Mouse (Mus musculus): ENCODE results near the gene Dmrtc2. TPM values are rescaled to one million over a fixed set of nuclear protein-coding genes. Genes with fewer than 3 reads are reported as not detected.

Gene Dmrtc2
- polyA plus RNA-seq, 1 experiment: not detected

DNA sequence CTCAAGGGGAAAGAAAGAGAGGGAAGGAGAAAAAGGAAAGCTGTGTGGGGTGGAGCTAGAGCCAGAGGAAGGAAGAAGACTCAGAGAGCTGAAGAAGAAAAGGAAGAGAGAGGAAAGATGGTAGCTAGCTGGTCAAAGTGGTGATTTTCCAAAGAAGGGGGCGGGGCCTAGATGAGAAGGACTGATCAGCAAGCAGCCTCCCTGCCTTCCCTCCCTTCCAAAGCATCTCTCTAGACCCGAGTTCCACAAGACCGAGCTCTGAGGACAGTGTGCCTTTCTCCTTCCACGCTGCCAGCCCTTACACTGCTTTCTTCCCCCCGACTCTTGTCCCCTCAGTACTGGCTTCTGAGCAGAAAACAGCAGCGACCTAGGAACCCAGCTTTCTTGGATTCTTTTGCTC lies 5.7 kb upstream of the Dmrtc2 start:
- TF ChIP-seq POLR2A (IDR thresholded peaks at IDR 0.05; ENCODE audit: low read depth, low read length) (no peak), CTCF (IDR thresholded peaks at IDR 0.05; ENCODE audit: borderline replicate concordance, insufficient read depth, low read length) (no peak)
- Histone ChIP-seq H3K4me3 (ENCODE audit: insufficient read depth, low read length) (no peak overlapping the region), H3K4me1 (ENCODE audit: control insufficient read depth, insufficient read depth, low read length) (no peaks in the 10 kb centered on the region), H3K27ac (ENCODE audit: insufficient read depth, low read length) (no peak overlapping the region)

DNA sequence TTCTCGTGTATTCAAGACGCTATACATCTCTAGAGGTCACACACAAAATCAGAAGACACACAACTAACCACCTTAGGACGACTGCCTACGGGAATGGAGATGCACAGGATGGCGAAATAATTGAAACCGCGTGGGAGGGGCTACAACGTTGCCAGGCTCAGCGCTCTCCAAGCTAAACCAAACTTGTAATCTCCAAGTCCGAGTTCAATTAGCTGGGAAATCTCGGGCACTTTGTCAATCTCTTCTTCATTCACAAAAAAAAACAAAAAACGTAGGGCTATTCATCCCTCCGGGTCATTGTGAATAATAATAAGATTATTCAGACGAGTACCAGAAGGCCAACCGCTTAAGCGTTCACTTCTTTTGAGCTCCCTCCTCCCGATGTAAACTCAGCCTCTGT lies 777 bp upstream of the Dmrtc2 start:
- no peak overlapping the region for H3K27ac ChIP-seq (ENCODE audit: insufficient read depth, low read length)
- no peak overlapping the region for H3K4me3 ChIP-seq (ENCODE audit: insufficient read depth, low read length)
- no peak for TF ChIP-seq CTCF (IDR thresholded peaks at IDR 0.05; ENCODE audit: borderline replicate concordance, insufficient read depth, low read length)
- TF ChIP-seq POLR2A (IDR thresholded peaks at IDR 0.05; ENCODE audit: low read depth, low read length): no peak
- H3K4me1 ChIP-seq (ENCODE audit: control insufficient read depth, insufficient read depth, low read length): no peaks in the 10 kb centered on the region

DNA sequence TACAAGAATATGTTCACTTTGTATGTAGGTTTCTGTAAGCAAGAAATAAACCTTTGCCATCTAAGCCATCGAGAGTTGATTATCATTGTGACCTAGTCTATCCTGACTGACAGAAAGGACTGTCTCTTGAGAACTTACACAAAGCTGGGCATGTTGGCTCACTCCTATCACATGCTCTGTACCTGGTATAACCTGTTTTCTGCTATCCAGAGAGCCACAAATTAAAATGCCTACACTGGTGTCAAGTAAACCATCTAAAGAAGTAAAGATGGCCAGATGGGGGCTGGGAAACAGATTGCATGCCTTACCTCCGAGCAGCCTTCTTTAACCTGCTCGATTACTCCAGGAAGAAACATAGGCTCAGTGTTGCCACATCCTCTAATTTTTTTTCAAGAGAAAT lies 7.7 kb downstream of the Dmrtc2 start:
- TF ChIP-seq CTCF (IDR thresholded peaks at IDR 0.05; ENCODE audit: borderline replicate concordance, insufficient read depth, low read length) (no peak), POLR2A (IDR thresholded peaks at IDR 0.05; ENCODE audit: low read depth, low read length) (no peak)
- H3K4me1 ChIP-seq (ENCODE audit: control insufficient read depth, insufficient read depth, low read length): no peaks in the 10 kb centered on the region
- H3K27ac ChIP-seq (ENCODE audit: insufficient read depth, low read length): no peak overlapping the region
- H3K4me3 ChIP-seq (ENCODE audit: insufficient read depth, low read length): no peak overlapping the region

DNA sequence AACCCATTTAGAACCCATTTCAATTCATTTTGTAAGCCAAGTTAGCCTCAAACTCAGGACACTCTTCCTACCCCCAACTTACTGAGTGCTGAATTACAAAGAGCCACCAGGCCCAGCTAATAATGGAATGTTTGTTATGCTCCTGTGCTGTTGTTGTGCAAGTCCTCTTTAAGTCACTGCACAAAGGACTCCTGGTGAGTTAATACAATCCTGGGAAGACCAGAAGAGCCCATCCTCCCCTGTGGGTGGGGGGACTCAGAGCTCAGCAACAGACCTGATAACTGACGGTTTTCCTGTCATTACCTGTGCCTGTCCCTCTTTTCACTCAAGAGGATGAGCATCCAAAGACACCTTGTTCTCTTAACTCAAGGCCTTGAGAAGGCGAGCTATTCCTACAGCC lies 9.8 kb downstream of the Dmrtc2 start:
- no peaks in the 10 kb centered on the region for H3K4me1 ChIP-seq (ENCODE audit: control insufficient read depth, insufficient read depth, low read length)
- no peak overlapping the region for H3K27ac ChIP-seq (ENCODE audit: insufficient read depth, low read length)
- no peak overlapping the region for H3K4me3 ChIP-seq (ENCODE audit: insufficient read depth, low read length)
- no peak for TF ChIP-seq POLR2A (IDR thresholded peaks at IDR 0.05; ENCODE audit: low read depth, low read length)
- no peak for TF ChIP-seq CTCF (IDR thresholded peaks at IDR 0.05; ENCODE audit: borderline replicate concordance, insufficient read depth, low read length)

DNA sequence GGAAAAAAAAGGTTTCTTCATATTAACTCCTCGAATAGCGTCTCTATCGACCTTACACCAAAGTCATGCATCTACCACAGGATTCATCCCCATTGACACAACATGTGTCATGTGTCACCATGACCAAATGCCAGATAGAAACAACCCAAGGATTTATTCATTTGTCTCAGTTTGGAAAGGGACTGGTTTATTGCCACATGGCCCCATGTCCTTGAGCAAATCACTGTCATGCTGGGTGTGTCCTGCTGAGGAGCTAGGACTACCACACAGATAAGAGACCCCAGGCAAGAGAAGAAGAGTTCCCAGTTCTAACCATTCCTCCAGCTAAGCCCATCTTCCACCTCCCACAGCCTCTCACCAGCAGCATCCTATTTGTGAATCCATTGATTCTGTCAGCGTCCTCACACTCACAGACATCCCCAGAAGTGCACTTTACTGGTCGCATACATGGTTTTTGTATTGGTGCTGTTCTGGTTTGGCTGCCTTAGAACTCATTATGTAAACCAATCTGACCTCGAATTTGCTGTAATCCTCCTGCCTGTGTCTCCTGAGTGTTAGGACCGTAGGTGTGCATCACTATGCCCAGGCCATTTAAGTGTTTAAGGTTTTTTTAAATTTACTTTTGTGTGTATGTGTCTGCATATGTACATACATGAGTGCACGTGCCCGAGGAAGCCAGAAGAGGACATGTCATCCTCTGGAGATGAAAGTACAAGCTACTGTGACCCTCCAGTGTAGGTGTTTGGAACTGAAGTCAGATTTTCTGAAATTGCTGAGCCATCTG lies 12.8 kb downstream of the Dmrtc2 start:
- no peak for TF ChIP-seq CTCF (IDR thresholded peaks at IDR 0.05; ENCODE audit: borderline replicate concordance, insufficient read depth, low read length)
- no peak for TF ChIP-seq POLR2A (IDR thresholded peaks at IDR 0.05; ENCODE audit: low read depth, low read length)
- Histone ChIP-seq H3K4me1 (ENCODE audit: control insufficient read depth, insufficient read depth, low read length) (no peaks in the 10 kb centered on the region; the same call in 1 of the 2 replicates), H3K4me3 (ENCODE audit: insufficient read depth, low read length) (no peak overlapping the region), H3K27ac (ENCODE audit: insufficient read depth, low read length) (no peak overlapping the region)

DNA sequence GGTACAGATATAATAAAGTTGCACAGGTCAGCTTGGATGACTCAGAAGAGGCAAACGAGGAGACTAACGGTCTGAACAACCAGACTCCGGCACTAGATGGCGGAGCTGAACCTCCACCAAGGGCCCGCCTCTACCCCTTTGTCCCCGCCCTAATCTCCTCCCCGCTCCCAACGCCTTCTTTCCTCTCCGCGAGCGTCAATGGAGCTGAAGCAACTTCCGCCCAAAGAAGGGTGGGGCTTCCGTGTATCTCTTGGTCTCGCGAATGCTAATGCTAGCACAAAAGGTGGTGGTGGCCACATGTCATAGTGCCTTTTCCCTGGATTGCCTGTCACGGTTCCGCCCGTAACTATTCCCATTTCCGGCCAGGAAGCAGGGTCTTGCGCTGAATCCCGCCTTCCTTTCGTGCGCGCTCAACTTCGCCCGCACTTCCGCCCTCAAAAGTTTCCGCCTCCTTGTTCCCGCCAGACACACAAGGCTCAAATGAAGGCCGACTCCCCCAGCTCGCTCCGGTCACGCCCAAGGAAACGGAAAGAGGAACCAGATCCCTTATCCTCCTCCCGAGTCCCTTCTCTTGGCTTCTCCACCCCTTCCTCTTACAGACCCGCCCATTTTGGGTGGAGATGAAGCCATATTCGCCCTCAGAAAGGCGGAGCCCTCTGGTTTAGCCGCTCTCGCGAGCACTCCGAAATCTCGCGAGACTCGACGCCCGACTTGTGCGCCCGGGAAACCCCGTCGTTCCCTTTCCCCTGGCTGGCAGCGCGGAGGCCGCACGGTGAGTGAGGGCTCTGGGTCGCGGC lies 14.2 kb downstream of the Dmrtc2 start, which contains the start of gene Rps19:
Gene Rps19, plus strand, starts transcription at position 476 of the 797 bp plus-strand sequence.
- TF ChIP-seq POLR2A (IDR thresholded peaks at IDR 0.05; ENCODE audit: low read depth, low read length) (peak; percentile 93), CTCF (IDR thresholded peaks at IDR 0.05; ENCODE audit: borderline replicate concordance, insufficient read depth, low read length) (0 out of 2 replicates have a peak, but pooled peaks have one; percentile 6)
- no peaks in the 10 kb centered on the region; the same call in 1 of the 2 replicates for H3K4me1 ChIP-seq (ENCODE audit: control insufficient read depth, insufficient read depth, low read length)
- H3K4me3 ChIP-seq (ENCODE audit: insufficient read depth, low read length): peak within 1 kb of the TSS; percentile 76
- H3K27ac ChIP-seq (ENCODE audit: insufficient read depth, low read length): peak within 1 kb of the TSS; percentile 77

DNA sequence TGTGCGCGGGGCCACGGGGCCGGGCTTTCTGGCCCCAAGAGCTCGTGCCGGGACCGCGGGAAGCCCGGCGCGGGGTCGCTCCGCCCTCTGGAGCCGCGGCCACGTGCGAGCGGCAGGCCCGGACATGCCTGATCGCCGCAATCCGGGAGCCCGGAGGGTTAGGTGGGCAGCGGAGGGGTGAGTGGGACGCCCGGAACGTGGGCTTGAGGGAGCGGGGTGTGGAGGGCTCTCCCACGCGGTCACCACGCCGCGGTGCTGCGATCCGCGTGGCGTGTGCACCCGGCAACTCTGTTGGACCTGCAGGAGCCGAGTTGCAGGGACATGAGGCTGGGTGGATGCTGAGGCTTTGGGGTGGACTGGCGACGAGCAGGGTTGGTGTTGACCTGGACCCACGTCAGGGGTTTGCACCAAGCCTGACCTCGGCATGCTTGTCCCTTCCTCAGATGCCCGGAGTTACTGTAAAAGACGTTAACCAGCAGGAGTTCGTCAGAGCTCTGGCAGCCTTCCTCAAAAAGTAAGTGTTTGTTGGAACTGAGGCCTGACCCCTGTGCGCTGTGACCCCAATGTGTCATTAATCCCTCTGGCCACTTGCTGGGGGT lies 14.9 kb downstream of the Dmrtc2 start:
- peak overlapping the region; percentile 76 for H3K4me3 ChIP-seq (ENCODE audit: insufficient read depth, low read length)
- H3K4me1 ChIP-seq (ENCODE audit: control insufficient read depth, insufficient read depth, low read length): no peaks in the 10 kb centered on the region; the same call in 1 of the 2 replicates
- 0 out of 2 replicates have a peak, but pooled peaks have one; percentile 27 for TF ChIP-seq POLR2A (IDR thresholded peaks at IDR 0.05; ENCODE audit: low read depth, low read length)
- no peak for TF ChIP-seq CTCF (IDR thresholded peaks at IDR 0.05; ENCODE audit: borderline replicate concordance, insufficient read depth, low read length)
- H3K27ac ChIP-seq (ENCODE audit: insufficient read depth, low read length): peak overlapping the region; percentile 62

DNA sequence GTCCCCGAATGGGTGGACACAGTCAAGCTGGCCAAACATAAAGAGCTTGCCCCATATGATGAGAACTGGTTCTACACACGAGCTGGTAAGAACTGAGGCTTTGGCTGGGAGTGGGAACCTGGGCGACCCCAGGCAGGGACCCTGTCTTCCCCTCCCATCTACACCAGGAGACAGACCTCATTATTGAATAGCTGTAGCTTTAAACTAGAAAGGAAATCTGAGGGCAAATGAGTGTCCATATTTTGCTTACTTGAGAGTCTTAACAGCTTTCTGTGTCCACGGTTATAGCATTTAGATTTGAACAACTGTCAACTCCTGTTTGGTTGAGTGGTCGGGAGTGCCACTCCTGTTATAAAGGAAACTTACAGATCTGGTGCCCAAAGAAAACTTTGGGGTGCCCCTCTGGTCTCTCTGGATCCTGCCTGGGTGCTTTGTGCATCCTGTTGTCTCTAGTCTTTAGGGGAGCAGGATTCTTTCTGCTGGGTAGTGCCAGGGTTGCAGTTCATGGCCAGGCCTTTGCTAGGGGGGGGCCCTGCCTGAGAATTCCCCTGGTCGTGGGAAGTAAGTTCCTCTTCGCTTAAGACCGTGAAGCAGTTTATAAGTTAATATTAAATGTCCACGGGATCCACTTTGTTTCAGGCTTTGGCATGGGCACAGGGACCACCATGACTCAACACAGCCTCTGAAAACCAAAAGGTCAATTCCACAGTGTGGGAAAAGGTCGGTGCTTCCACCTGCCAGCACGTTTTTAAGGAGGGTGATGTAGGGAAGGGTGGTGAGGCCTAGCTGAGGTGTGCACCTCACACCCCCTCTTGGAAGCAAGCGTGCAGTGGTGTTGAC lies 15.8 kb downstream of the Dmrtc2 start:
- Histone ChIP-seq H3K4me1 (ENCODE audit: control insufficient read depth, insufficient read depth, low read length) (no peaks in the 10 kb centered on the region; the same call in 1 of the 2 replicates), H3K27ac (ENCODE audit: insufficient read depth, low read length) (peak overlapping the region; percentile 62; the same call in 1 of the 2 replicates), H3K4me3 (ENCODE audit: insufficient read depth, low read length) (peak overlapping the region; percentile 76)
- TF ChIP-seq POLR2A (IDR thresholded peaks at IDR 0.05; ENCODE audit: low read depth, low read length) (no peak; the same call in 1 of the 2 replicates), CTCF (IDR thresholded peaks at IDR 0.05; ENCODE audit: borderline replicate concordance, insufficient read depth, low read length) (no peak)

DNA sequence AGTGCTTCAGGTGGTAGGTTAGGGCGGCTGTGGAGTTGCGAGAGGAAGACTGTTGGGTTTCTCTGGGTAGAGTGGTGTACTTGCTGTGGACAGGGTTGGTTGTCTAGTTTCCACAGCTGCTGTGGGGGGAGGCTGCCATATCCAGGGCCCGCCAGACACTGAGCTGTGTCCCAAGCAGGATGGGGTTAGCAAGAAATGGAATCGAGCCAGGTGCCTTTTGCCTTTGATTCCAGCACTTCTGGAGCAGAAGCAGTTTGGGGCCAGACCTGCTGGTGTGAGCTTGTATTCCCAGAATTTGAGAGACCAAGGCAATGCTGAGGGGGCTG lies 16.4 kb downstream of the Dmrtc2 start:
- Histone ChIP-seq H3K4me3 (ENCODE audit: insufficient read depth, low read length) (peak overlapping the region; percentile 76), H3K4me1 (ENCODE audit: control insufficient read depth, insufficient read depth, low read length) (no peaks in the 10 kb centered on the region; the same call in 1 of the 2 replicates), H3K27ac (ENCODE audit: insufficient read depth, low read length) (no peak overlapping the region)
- no peak for TF ChIP-seq CTCF (IDR thresholded peaks at IDR 0.05; ENCODE audit: borderline replicate concordance, insufficient read depth, low read length)
- TF ChIP-seq POLR2A (IDR thresholded peaks at IDR 0.05; ENCODE audit: low read depth, low read length): no peak

All from embryonic fibroblast, embryonic 13.5 days (primary cell).